17 mouse cellular contexts compared by ENCODE assay signal in genomic region chr12:3284463-3284862, GRCm38 (mm10). TPM values are rescaled to one million over a fixed set of nuclear protein-coding genes. Genes with fewer than 3 reads are reported as not detected.
DNase-seq lines count a peak whose midpoint lies in the region; ATAC-seq and TF ChIP-seq lines count a peak whose summit lies in the region.
"Had no signal": no experiment of that assay in that cellular context is flagged by ENCODE, and none has a peak within 500 bp of the region (broad histone marks: within the 10 kb centered on the region; RNA-seq: fewer than 3 reads in every experiment).

No protein-coding gene starts in this region.

- no peak overlapping the region for H3K9ac ChIP-seq in intestine, postnatal 0 days (ENCODE audit: low read depth, low read length)
- H3K9ac ChIP-seq in liver, postnatal 0 days (replicated peaks), result 0 out of 2 replicates have a peak overlapping the region, but pooled peaks have one; percentile 3
- H3K9ac ChIP-seq: forebrain, embryonic 13.5 days; heart, embryonic 12.5 days; hindbrain, embryonic 13.5 days; limb, embryonic 15.5 days had no signal

- no peak for TF ChIP-seq CTCF in gastrocnemius, adult 2 months (IDR thresholded peaks at IDR 0.05)
- TF ChIP-seq CTCF in intestine, postnatal 0 days (IDR thresholded peaks at IDR 0.05; ENCODE audit: low read depth), result no peak
- no peak for TF ChIP-seq CTCF in liver, postnatal 0 days (IDR thresholded peaks at IDR 0.05; ENCODE audit: low read depth)

- WGBS in intestine, postnatal 0 days, result 65% methylated on average over 2 of the region's 2 CpGs
- WGBS in liver, postnatal 0 days (ENCODE audit: insufficient replicate concordance), result 69% methylated on average over 2 of the region's 2 CpGs

- TF ChIP-seq EP300 in liver, postnatal 0 days (IDR thresholded peaks at IDR 0.05; ENCODE audit: low read depth), result no peak

- intact Hi-C loops in gastrocnemius, adult 2 months (cut with DNase I), result no loop called here

- DNase-seq in gastrocnemius, adult 2 months, result no peak
- no peak for DNase-seq in gastrocnemius, postnatal 10 days
- DNase-seq in 3T3-L1 (ENCODE audit: low read depth, low spot score), result peak; percentile 46
- no peak for DNase-seq in liver, postnatal 0 days
- DNase-seq in embryo, embryonic 11 days, result no peak
- DNase-seq in gastrocnemius, adult 8-10 months (ENCODE audit: low spot score in 2 of 2), result no peak
- DNase-seq: adrenal gland, postnatal 36 days; cerebellum, adult 18-20 months; cerebellum, postnatal 25 days; heart, postnatal 14 days; thymus, postnatal 14 days had no signal

- H3K27me3 ChIP-seq in intestine, postnatal 0 days (replicated peaks; ENCODE audit: control insufficient read depth, insufficient read depth, low read length), result no peaks in the 10 kb centered on the region
- H3K27me3 ChIP-seq in liver, postnatal 0 days (ENCODE audit: insufficient read depth, low read length), result no peaks in the 10 kb centered on the region
- H3K27me3 ChIP-seq: forebrain, embryonic 13.5 days; heart, embryonic 12.5 days; hindbrain, embryonic 13.5 days; limb, embryonic 15.5 days had no signal

- peak overlapping the region; percentile 62 for H3K27ac ChIP-seq in gastrocnemius, adult 2 months
- H3K27ac ChIP-seq in intestine, postnatal 0 days (ENCODE audit: low read depth, low read length), result no peak overlapping the region
- peak overlapping the region; percentile 80 for H3K27ac ChIP-seq in liver, postnatal 0 days (ENCODE audit: low read depth)
- H3K27ac ChIP-seq: forebrain, embryonic 13.5 days; hindbrain, embryonic 13.5 days; kidney, postnatal 0 days; limb, embryonic 15.5 days had no signal

- ATAC-seq in intestine, postnatal 0 days, result 0 out of 2 replicates have a peak, but pooled peaks have one; percentile 51
- 0 out of 2 replicates have a peak, but pooled peaks have one; percentile 9 for ATAC-seq in liver, postnatal 0 days
- ATAC-seq: forebrain, embryonic 13.5 days had no signal

- no peaks in the 10 kb centered on the region for H3K4me1 ChIP-seq in intestine, postnatal 0 days (replicated peaks; ENCODE audit: control insufficient read depth, insufficient read depth, low read length)
- peaks cover 40% of the 10 kb centered on the region for H3K4me1 ChIP-seq in liver, postnatal 0 days (ENCODE audit: insufficient read depth)
- H3K4me1 ChIP-seq: forebrain, embryonic 13.5 days; hindbrain, embryonic 13.5 days; limb, embryonic 15.5 days had no signal

- no peak overlapping the region for H3K4me2 ChIP-seq in intestine, postnatal 0 days (replicated peaks; ENCODE audit: low read depth)
- peak overlapping the region; percentile 57; the same call in 1 of the 2 replicates for H3K4me2 ChIP-seq in liver, postnatal 0 days (ENCODE audit: low read depth, low read length)
- H3K4me2 ChIP-seq: forebrain, embryonic 13.5 days; heart, embryonic 12.5 days; hindbrain, embryonic 13.5 days; limb, embryonic 15.5 days had no signal

- no peaks in the 10 kb centered on the region for H3K36me3 ChIP-seq in intestine, postnatal 0 days (ENCODE audit: control insufficient read depth, insufficient read depth)
- H3K36me3 ChIP-seq in liver, postnatal 0 days (replicated peaks; ENCODE audit: insufficient read depth, low read length), result 0 out of 2 replicates have a peak, but pooled peaks cover 3% of the 10 kb centered on the region

- H3K4me3 ChIP-seq in gastrocnemius, adult 2 months, result no peak overlapping the region
- H3K4me3 ChIP-seq in intestine, postnatal 0 days (ENCODE audit: low read depth, low read length), result no peak overlapping the region
- H3K4me3 ChIP-seq in liver, postnatal 0 days (ENCODE audit: low read depth, low read length), result no peak overlapping the region
- H3K4me3 ChIP-seq: forebrain, embryonic 13.5 days; heart, embryonic 12.5 days; hindbrain, embryonic 13.5 days; limb, embryonic 15.5 days had no signal

- H3K9me3 ChIP-seq in intestine, postnatal 0 days (ENCODE audit: control insufficient read depth), result no peaks in the 10 kb centered on the region
- no peaks in the 10 kb centered on the region for H3K9me3 ChIP-seq in liver, postnatal 0 days (ENCODE audit: low read length)
- H3K9me3 ChIP-seq: heart, embryonic 12.5 days; limb, embryonic 15.5 days had no signal

RNA-seq across cellular contexts. Expression of gene Rab10, which starts 25.3 kb away (rescaled TPM):
- total RNA-seq in gastrocnemius, adult 2 months (2021), result 100 to 1,000 TPM; 272 to 301 TPM
- 100 to 1,000 TPM; 208 to 238 TPM for total RNA-seq in gastrocnemius, postnatal 10 days (2021)
- 47.0 and 50.1 TPM in 2 replicates for polyA plus RNA-seq in intestine, postnatal 0 days (2015; fragmentation: Nextera tagmentation; extraction: Ambion mirVana)
- polyA plus RNA-seq in liver, postnatal 0 days (2015; fragmentation: Nextera tagmentation; extraction: Ambion mirVana), result 31.6 and 34.6 TPM in 2 replicates
- total RNA-seq in gastrocnemius, adult 8-10 months (2022), result 100 to 1,000 TPM; 283 to 320 (median 303) TPM
